Mouse (Mus musculus) kidney, adult 2 months (tissue): Measurements from ENCODE around the gene Paqr4. TPM values are rescaled to one million over a fixed set of nuclear protein-coding genes. Genes with fewer than 3 reads are reported as not detected.
"Not testable (repeated sequence)": the region's sequence is repeated elsewhere in the genome, so short reads cannot be mapped to it uniquely, and the experiment has no call there.

Experiments used
- DNase-seq: peaks from one replicate; pipeline ENCODE4 v3.0.0; 2021
- H3K27ac ChIP-seq: fragments of 200-500 bp; 2 replicates; pipeline ENCODE4 v1.5.1; 2012; ENCODE audit warnings: low read depth, low read length, control low read depth, inconsistent platforms; ENCODE audit not compliant: insufficient read depth
- H3K27me3 ChIP-seq: fragments of 200-500 bp; replicated peaks from 2 replicates; pipeline ENCODE4 v1.6.1; 2012; ENCODE audit warnings: mild to moderate bottlenecking, moderate library complexity, low read length, inconsistent platforms; ENCODE audit not compliant: control insufficient read depth, insufficient read depth
- H3K36me3 ChIP-seq: fragments of 200-500 bp; 2 replicates; pipeline ENCODE4 v1.6.1; 2012; ENCODE audit warnings: mild to moderate bottlenecking, moderate library complexity, low read length, inconsistent platforms; ENCODE audit not compliant: control insufficient read depth, insufficient read depth
- H3K4me1 ChIP-seq: fragments of 200-500 bp; 2 replicates; pipeline ENCODE4 v1.6.1; 2011; ENCODE audit warnings: low read length; ENCODE audit not compliant: control insufficient read depth, insufficient read depth
- H3K4me3 ChIP-seq: fragments of 200-500 bp; 2 replicates; pipeline ENCODE4 v1.5.1; 2011; ENCODE audit warnings: mild to moderate bottlenecking, low read depth, low read length, control low read depth; ENCODE audit not compliant: insufficient read depth
- CTCF ChIP-seq: fragments of 200-500 bp; conservative IDR thresholded peaks from 2 replicates; pipeline ENCODE4 v1.5.1; 2011; ENCODE audit warnings: low read depth, mild to moderate bottlenecking, control low read depth, low read length, moderate library complexity, mixed read lengths; ENCODE audit not compliant: insufficient read depth, insufficient read length
- POLR2A ChIP-seq: fragments of 200-500 bp; IDR thresholded peaks from one replicate; pipeline ENCODE4 v1.6.1; 2011; ENCODE audit warnings: low read depth, low read length, control low read depth
- WGBS: fragments of 180-500 bp; shearing (Covaris S2); methylation state at CpG from one replicate; pipeline ENCODE4 v1.1.7; 2018; 5-methylcytosine and 5-hydroxymethylcytosine counted together
- polyA plus RNA-seq: library from polyadenylated mRNA; depleted of rRNA; stranded (reverse); fragments of >200 nt; gene quantifications from 2 replicates; pipeline ENCODE4 v1.2.3, GENCODE M21; 2012

Paqr4 gene
- polyA plus RNA-seq, 1 experiment, result 9.7 TPM

DNA sequence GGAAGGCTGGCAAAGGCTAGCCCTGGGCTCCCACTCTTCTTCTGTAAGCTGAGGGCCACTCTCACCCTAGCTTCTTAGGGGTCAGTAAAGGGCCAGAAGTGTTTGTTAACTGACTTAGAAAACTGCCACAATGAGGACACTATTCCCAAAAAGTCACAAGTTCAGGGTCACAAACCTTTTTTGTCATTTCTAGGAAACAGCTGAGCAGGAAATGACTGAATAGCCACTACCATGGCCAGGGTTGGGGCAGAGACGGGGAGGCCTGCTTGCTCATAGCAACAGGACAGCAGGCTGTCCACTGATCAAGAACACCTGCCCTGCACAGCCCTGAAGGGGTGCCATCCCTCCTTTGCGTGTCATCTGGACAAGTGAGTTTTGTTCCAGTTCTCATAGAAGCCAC lies 36.5 kb upstream of the Paqr4 start:
- no peak overlapping the region for H3K27ac ChIP-seq
- DNase-seq, result peak; percentile 26

DNA sequence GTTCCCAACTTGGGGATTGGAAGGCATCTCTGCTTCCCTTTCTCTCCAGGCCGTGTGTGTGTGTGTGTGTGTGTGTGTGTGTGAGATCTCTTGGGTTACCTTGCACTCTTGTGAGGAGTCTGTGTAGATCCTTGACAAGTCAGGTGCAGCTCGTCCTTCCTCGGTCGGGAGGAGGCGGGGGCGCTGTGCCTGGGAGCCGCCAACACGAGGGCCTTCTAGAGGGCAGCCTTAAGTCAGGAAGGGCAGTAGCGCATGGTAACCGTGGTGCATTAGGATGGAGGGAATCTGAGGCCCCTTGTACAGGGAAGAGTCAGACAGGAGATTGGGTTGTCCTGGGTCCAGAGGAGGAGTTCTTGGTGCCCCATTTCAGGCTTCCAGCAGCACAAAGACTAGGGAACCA lies 35.5 kb upstream of the Paqr4 start:
- no peaks in the 10 kb centered on the region for H3K36me3 ChIP-seq
- H3K27ac ChIP-seq, result no peak overlapping the region
- no peaks in the 10 kb centered on the region; the same call in 1 of the 2 replicates for H3K4me1 ChIP-seq
- no peak for DNase-seq
- 88% methylated on average over 10 of the region's 10 CpGs for WGBS
- H3K4me3 ChIP-seq, result no peak overlapping the region
- no peak for TF ChIP-seq CTCF
- no peak for TF ChIP-seq POLR2A
- H3K27me3 ChIP-seq, result no peaks in the 10 kb centered on the region

More for the DNA sequence above, 36.5 kb upstream of the Paqr4 start:
- Histone ChIP-seq H3K36me3 (no peaks in the 10 kb centered on the region), H3K4me1 (no peaks in the 10 kb centered on the region; the same call in 1 of the 2 replicates), H3K27me3 (no peaks in the 10 kb centered on the region), H3K4me3 (no peak overlapping the region)
- 66% methylated on average over 2 of the region's 2 CpGs for WGBS
- TF ChIP-seq POLR2A, result no peak
- TF ChIP-seq CTCF, result no peak

DNA sequence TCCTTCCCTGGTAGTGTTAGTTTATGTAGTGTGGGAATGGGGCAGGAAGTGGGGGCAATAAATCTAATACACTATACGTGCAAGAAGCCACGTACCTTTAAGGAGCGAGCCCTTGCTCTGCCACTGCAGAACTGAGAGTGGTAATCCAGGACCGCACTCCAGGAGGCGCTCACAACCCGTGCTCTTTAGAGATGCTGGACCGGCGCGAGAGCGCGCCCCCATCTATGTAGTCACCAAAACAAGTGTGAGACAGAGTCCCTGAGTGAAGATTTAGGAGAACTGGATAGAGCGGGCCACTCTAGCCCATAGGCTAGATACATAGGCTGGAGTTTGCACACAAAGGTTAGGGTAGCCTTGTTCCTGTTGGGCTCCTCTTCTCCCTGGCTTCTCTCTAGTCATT lies 33.4 kb upstream of the Paqr4 start:
- TF ChIP-seq CTCF, result peak; percentile 92
- TF ChIP-seq POLR2A, result no peak
- Histone ChIP-seq H3K27ac (no peak overlapping the region), H3K27me3 (no peaks in the 10 kb centered on the region), H3K4me1 (no peaks in the 10 kb centered on the region; the same call in 1 of the 2 replicates), H3K4me3 (no peak overlapping the region), H3K36me3 (no peaks in the 10 kb centered on the region)
- DNase-seq, result peak; percentile 91
- 2% methylated on average over 12 of the region's 12 CpGs for WGBS

DNA sequence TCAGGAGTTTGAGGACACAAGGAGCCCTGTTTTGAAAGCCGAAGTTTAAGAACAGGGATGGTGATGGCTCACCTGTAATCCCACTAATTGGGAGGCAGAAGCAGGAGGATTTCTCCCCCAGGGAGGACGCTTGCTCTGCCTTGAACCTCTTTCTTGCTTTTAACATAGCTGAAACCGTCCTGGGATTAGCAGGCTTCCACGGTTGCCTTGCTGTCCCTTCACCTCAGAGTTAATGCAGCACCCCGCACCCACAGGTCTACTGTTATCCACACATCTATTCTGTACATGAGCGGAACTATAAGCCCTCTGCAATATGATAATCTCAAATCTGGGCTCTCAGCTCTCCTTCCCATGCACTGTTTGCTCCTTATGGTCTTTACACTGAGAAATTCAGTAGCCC lies 33.0 kb upstream of the Paqr4 start:
- TF ChIP-seq POLR2A (no peak), CTCF (no peak)
- no peaks in the 10 kb centered on the region; the same call in 1 of the 2 replicates for H3K4me1 ChIP-seq
- WGBS, result 67% methylated on average over 6 of the region's 6 CpGs
- H3K27ac ChIP-seq, result no peak overlapping the region
- no peak for DNase-seq
- no peaks in the 10 kb centered on the region for H3K36me3 ChIP-seq
- no peaks in the 10 kb centered on the region for H3K27me3 ChIP-seq
- H3K4me3 ChIP-seq, result no peak overlapping the region

DNA sequence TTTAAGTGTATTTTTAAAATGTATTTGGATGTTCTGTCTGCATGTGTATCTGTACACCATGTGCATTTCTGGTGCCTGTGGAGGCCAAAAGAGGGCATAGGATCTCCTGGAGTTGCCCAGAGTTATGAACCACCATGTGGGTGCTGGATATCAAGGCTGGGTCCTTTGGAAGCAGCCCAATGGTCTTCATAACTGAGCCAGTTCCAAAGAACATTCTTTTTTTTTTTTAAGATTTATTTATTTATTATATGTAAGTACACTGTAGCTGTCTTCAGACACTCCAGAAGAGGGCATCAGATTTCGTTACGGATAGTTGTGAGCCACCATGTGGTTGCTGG lies 31.5 kb upstream of the Paqr4 start:
- H3K27ac ChIP-seq, DNase-seq, H3K4me1 ChIP-seq, H3K36me3 ChIP-seq, H3K27me3 ChIP-seq, H3K4me3 ChIP-seq: not testable (repeated sequence)
- 62% methylated on average over 2 of the region's 2 CpGs for WGBS

DNA sequence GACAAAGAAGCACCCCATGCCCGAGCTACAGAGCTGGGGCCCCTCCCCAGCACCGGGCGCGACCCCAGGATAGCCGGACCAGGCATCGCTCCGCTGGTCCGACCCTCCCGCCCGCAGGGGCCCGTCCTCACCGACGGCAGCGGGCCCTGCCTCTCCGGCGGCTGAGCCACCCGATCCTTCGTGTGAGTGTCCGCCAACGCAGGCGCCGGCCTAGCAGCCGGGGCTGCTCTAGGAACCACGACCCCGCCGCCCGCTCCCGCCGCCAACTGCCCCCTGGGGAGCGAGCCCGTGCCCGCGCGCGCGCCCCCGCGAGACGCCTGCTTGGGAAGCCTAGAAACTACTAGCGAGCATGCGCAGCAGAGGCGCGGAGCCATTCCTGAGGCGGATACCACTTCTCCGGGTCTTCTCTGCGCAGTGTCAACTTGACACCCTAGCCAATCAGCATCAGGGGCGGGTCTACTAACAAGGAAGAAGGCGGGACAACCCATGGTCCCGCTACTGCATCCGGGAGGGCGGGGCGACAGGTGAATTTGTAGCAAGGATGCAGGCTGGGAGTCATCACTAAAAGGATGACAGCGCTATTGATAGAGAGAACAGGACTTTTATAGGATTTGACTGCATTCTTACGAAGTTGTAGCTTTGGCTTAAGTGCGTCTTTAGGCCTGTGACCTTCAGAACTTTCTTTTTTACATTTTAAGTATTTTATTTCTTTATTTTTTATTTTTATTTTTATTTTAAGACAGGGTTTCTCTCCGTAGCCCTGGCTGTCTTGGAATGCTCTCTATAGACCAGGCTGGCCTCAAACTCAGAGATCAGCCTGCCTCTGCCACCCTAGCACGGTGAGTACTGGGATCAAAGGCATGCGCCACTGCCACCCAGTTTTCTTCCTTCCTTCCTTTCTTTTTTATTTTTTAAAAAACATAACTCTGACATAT lies 30.9 kb upstream of the Paqr4 start, which contains the start of gene Flywch1:
Gene Flywch1 (minus strand): TSS at position 319 of the 935 bp plus-strand sequence.
- WGBS, result 3% methylated on average over 57 of the region's 58 CpGs
- no peak for TF ChIP-seq CTCF
- TF ChIP-seq POLR2A, result peak; percentile 5
- Histone ChIP-seq H3K27me3 (no peaks in the 10 kb centered on the region), H3K27ac (peak within 1 kb of the TSS; percentile 59), H3K4me1 (no peaks in the 10 kb centered on the region; the same call in 1 of the 2 replicates), H3K4me3 (peak within 1 kb of the TSS; percentile 93), H3K36me3 (no peaks in the 10 kb centered on the region)
- peak; percentile 100 for DNase-seq

DNA sequence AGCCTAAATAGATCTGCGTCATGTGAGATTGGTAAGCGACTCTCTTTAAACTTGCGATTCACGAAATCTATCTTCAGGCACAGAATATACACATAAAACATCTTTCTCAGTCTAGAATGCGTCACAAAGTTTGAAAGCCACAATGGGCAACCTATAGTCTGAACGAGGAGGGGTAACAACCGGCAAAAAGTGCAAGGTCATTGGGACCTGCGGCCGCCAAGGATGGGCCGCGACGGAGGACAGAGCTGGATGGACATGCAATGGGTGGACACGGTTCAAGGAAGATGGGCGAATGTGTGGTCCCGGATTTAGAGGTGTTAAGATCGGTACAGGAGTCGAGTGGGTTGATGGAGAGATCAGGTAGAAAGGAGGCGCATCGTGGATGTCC lies 30.2 kb upstream of the Paqr4 start:
- H3K36me3 ChIP-seq, result no peaks in the 10 kb centered on the region
- no peaks in the 10 kb centered on the region; the same call in 1 of the 2 replicates for H3K4me1 ChIP-seq
- under 1% methylated on average over 19 of the region's 19 CpGs for WGBS
- DNase-seq, result no peak
- H3K27me3 ChIP-seq, result no peaks in the 10 kb centered on the region
- TF ChIP-seq CTCF (no peak), POLR2A (no peak)
- H3K4me3 ChIP-seq, result peak overlapping the region; percentile 93
- H3K27ac ChIP-seq, result peak overlapping the region; percentile 59
